Mouse (Mus musculus): Measurements from ENCODE around the gene Herc3. TPM values are rescaled to one million over a fixed set of nuclear protein-coding genes. Genes with fewer than 3 reads are reported as not detected.

The Herc3 gene
- polyA plus RNA-seq, 1 experiment from 2014 or later = 30.4 TPM

Other genes with a start within 250 kb of the Herc3 start
- gene Abcg2, start 246.9 kb upstream of the Herc3 start, polyA plus RNA-seq (2014; fragmentation: Nextera tagmentation; extraction: Ambion mirVana) = 28.3 and 34.4 TPM in 2 replicates
- 225 and 247 TPM in 2 replicates for gene Nap1l5, start 75.6 kb downstream of the Herc3 start, polyA plus RNA-seq (2014; fragmentation: Nextera tagmentation; extraction: Ambion mirVana)
- gene Fam13a, start 193.1 kb downstream of the Herc3 start, polyA plus RNA-seq (2014; fragmentation: Nextera tagmentation; extraction: Ambion mirVana) = 7.9 and 10.5 TPM in 2 replicates

All from midbrain, embryonic 14.5 days (tissue).